Mouse (Mus musculus): ENCODE measurements around the gene Lsm6. TPM values are rescaled to one million over a fixed set of nuclear protein-coding genes. Genes with fewer than 3 reads are reported as not detected.

Lsm6 gene
- polyA plus RNA-seq, 1 experiment from 2014 or later: 163 TPM

GRCm38 (mm10) chr8:78810207-78810675 is 10.7 kb downstream of the Lsm6 start:
- peaks cover 14% of the 10 kb centered on the region for H3K36me3 ChIP-seq (ENCODE audit: control insufficient read depth, insufficient read depth, low read length)
- ATAC-seq: no peak
- no peak overlapping the region for H3K27ac ChIP-seq (ENCODE audit: low read length)
- no peaks in the 10 kb centered on the region for H3K9me3 ChIP-seq (ENCODE audit: control insufficient read depth, low read length)
- H3K27me3 ChIP-seq (replicated peaks; ENCODE audit: control insufficient read depth, insufficient read depth, low read length): no peaks in the 10 kb centered on the region
- H3K9ac ChIP-seq (ENCODE audit: low read depth, low read length): no peak overlapping the region
- no peaks in the 10 kb centered on the region for H3K4me1 ChIP-seq (ENCODE audit: control insufficient read depth, insufficient read depth, low read length)
- no peak overlapping the region for H3K4me3 ChIP-seq (ENCODE audit: low read length)
- no peak overlapping the region for H3K4me2 ChIP-seq (ENCODE audit: low read depth, low read length)
- WGBS: 82% methylated on average over 9 of the region's 9 CpGs

- WGBS: 89% methylated on average over 14 of the region's 14 CpGs
- no peak overlapping the region for H3K9ac ChIP-seq (ENCODE audit: low read depth, low read length)
- no peak for ATAC-seq
- H3K27ac ChIP-seq (ENCODE audit: low read length): no peak overlapping the region
- no peak overlapping the region for H3K4me2 ChIP-seq (ENCODE audit: low read depth, low read length)
- H3K4me1 ChIP-seq (ENCODE audit: control insufficient read depth, insufficient read depth, low read length): no peaks in the 10 kb centered on the region
- no peak overlapping the region for H3K4me3 ChIP-seq (ENCODE audit: low read length)
- peaks cover 14% of the 10 kb centered on the region for H3K36me3 ChIP-seq (ENCODE audit: control insufficient read depth, insufficient read depth, low read length)
- no peaks in the 10 kb centered on the region for H3K9me3 ChIP-seq (ENCODE audit: control insufficient read depth, low read length)
- H3K27me3 ChIP-seq (replicated peaks; ENCODE audit: control insufficient read depth, insufficient read depth, low read length): no peaks in the 10 kb centered on the region
These were observed 11.3 kb downstream of the Lsm6 start for GRCm38 (mm10) chr8:78809454-78810206.

DNA sequence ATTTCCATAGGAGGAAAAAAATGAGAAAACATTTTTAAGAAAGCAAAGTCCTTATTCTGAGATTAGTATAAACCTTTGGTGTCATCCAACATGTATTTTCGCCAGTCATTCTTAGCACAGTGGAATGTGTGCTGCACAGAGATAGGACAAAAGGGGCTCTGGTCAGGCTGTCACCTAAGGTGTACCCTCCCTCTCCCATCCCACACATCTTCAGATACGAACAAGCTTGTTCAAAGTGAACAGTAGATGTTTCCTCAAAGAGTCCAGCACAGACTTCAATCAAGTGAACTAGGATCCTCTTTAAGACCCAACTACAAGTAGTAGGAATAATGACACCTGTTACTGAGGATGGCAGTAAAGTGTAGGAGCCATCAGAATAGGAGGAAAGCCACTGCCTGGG is 12.1 kb downstream of the Lsm6 start:
- no peak overlapping the region for H3K4me3 ChIP-seq (ENCODE audit: low read length)
- 94% methylated on average over 2 of the region's 2 CpGs for WGBS

DNA sequence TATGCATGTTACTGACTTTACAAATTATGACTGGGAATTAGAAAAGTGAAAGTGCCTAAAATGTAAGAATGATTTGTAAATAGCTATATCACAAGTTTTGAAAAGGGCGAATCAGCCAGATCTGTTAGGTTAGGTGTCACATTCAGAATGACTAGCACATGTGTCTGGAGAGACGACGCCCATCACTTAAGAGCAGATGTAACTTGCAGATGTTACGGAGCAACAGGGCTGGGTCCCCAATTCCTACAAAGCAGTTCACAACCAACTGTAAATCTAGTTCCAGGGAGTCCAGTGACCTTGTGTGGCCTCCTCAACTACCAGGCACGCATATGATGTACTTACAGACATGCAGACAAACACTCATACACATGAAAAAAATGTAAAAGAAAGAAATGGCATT is 12.5 kb downstream of the Lsm6 start:
- peaks cover 14% of the 10 kb centered on the region for H3K36me3 ChIP-seq (ENCODE audit: control insufficient read depth, insufficient read depth, low read length)
- WGBS: 94% methylated on average over 5 of the region's 5 CpGs

More for the DNA sequence above, 12.1 kb downstream of the Lsm6 start:
- Histone ChIP-seq H3K9ac (ENCODE audit: low read depth, low read length) (no peak overlapping the region), H3K36me3 (ENCODE audit: control insufficient read depth, insufficient read depth, low read length) (peaks cover 14% of the 10 kb centered on the region), H3K27ac (ENCODE audit: low read length) (no peak overlapping the region), H3K9me3 (ENCODE audit: control insufficient read depth, low read length) (no peaks in the 10 kb centered on the region), H3K27me3 (replicated peaks; ENCODE audit: control insufficient read depth, insufficient read depth, low read length) (no peaks in the 10 kb centered on the region), H3K4me1 (ENCODE audit: control insufficient read depth, insufficient read depth, low read length) (no peaks in the 10 kb centered on the region), H3K4me2 (ENCODE audit: low read depth, low read length) (no peak overlapping the region)
- ATAC-seq: no peak

DNA sequence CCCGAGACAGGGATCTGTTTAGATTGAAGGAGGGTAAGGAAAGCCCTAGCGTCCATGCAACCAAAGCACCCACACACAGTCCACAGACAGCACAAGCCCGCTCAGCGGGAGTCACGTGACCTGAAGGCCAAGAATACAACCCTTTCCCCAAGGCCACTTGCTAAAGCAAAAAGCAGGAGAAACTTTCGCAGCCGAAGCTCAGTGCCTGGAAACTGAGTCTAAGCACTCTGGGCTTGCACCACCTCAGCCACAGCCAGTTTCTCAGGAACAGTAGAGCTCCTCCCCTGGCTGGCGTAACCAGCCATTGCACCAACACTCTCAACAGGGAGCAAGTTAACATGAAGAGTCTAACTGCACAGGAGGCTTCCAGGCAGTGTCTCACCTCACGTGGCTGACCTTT is 13.7 kb downstream of the Lsm6 start:
- Histone ChIP-seq H3K4me3 (ENCODE audit: low read length) (no peak overlapping the region), H3K36me3 (ENCODE audit: control insufficient read depth, insufficient read depth, low read length) (peaks cover 14% of the 10 kb centered on the region), H3K4me2 (ENCODE audit: low read depth, low read length) (no peak overlapping the region), H3K4me1 (ENCODE audit: control insufficient read depth, insufficient read depth, low read length) (no peaks in the 10 kb centered on the region), H3K27me3 (replicated peaks; ENCODE audit: control insufficient read depth, insufficient read depth, low read length) (no peaks in the 10 kb centered on the region), H3K9ac (ENCODE audit: low read depth, low read length) (no peak overlapping the region), H3K27ac (ENCODE audit: low read length) (no peak overlapping the region), H3K9me3 (ENCODE audit: control insufficient read depth, low read length) (no peaks in the 10 kb centered on the region)
- 82% methylated on average over 9 of the region's 9 CpGs for WGBS
- ATAC-seq: no peak

More for the DNA sequence above, 12.5 kb downstream of the Lsm6 start:
- no peak for ATAC-seq
- Histone ChIP-seq H3K27ac (ENCODE audit: low read length) (no peak overlapping the region), H3K4me2 (ENCODE audit: low read depth, low read length) (no peak overlapping the region), H3K9me3 (ENCODE audit: control insufficient read depth, low read length) (no peaks in the 10 kb centered on the region), H3K27me3 (replicated peaks; ENCODE audit: control insufficient read depth, insufficient read depth, low read length) (no peaks in the 10 kb centered on the region), H3K4me1 (ENCODE audit: control insufficient read depth, insufficient read depth, low read length) (no peaks in the 10 kb centered on the region), H3K4me3 (ENCODE audit: low read length) (no peak overlapping the region), H3K9ac (ENCODE audit: low read depth, low read length) (no peak overlapping the region)

DNA sequence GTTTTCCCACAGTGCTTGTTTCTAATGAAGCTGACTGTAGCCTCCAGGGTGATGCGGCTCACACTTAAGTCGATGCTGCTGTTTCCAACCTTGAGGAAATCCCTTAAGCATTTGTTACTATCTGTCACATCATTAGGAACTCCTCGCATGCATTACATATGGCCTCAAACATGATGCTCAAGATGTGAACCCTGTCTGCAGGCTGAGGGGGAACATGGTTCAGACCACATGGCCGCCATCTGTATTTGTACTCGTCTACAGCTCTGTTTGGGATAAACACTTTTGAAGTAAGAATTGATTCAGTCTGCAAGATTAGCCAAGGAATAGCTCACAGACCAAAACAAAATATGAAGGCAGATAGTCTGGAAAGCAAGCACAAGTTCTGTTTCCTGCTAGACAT is 14.9 kb downstream of the Lsm6 start:
- WGBS: 91% methylated on average over 5 of the region's 5 CpGs
- no peak overlapping the region for H3K4me3 ChIP-seq (ENCODE audit: low read length)
- H3K36me3 ChIP-seq (ENCODE audit: control insufficient read depth, insufficient read depth, low read length): peaks cover 6% of the 10 kb centered on the region
- H3K9me3 ChIP-seq (ENCODE audit: control insufficient read depth, low read length): no peaks in the 10 kb centered on the region
- H3K4me1 ChIP-seq (ENCODE audit: control insufficient read depth, insufficient read depth, low read length): no peaks in the 10 kb centered on the region
- ATAC-seq: no peak
- H3K9ac ChIP-seq (ENCODE audit: low read depth, low read length): no peak overlapping the region
- H3K27ac ChIP-seq (ENCODE audit: low read length): no peak overlapping the region
- no peaks in the 10 kb centered on the region for H3K27me3 ChIP-seq (replicated peaks; ENCODE audit: control insufficient read depth, insufficient read depth, low read length)
- H3K4me2 ChIP-seq (ENCODE audit: low read depth, low read length): no peak overlapping the region

DNA sequence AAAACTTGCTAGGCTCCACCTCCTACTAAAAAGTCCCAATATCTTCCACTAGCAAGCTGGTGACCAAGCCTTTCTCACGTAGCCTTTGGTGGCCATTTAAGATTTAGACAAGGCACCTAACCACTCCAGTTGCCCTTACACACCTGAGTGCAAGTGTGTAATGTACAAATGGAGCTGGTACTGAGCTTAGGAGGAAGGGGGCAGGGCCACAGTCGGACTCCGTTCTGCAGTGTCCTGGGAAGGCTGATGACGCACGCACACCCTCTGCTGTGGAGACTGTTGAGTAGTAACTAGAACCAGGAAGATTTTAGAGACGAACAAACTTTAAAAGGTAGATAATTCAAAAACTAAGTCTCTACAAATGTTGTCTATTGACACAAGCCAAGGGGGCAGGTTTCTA is 19.7 kb downstream of the Lsm6 start:
- H3K27me3 ChIP-seq (replicated peaks; ENCODE audit: control insufficient read depth, insufficient read depth, low read length): no peaks in the 10 kb centered on the region
- no peak overlapping the region for H3K4me2 ChIP-seq (ENCODE audit: low read depth, low read length)
- H3K9ac ChIP-seq (ENCODE audit: low read depth, low read length): no peak overlapping the region
- no peaks in the 10 kb centered on the region for H3K36me3 ChIP-seq (ENCODE audit: control insufficient read depth, insufficient read depth, low read length)
- no peaks in the 10 kb centered on the region for H3K4me1 ChIP-seq (ENCODE audit: control insufficient read depth, insufficient read depth, low read length)
- no peak for ATAC-seq
- WGBS: 93% methylated on average over 6 of the region's 6 CpGs
- no peak overlapping the region for H3K27ac ChIP-seq (ENCODE audit: low read length)
- no peak overlapping the region for H3K4me3 ChIP-seq (ENCODE audit: low read length)
- H3K9me3 ChIP-seq (ENCODE audit: control insufficient read depth, low read length): no peaks in the 10 kb centered on the region

DNA sequence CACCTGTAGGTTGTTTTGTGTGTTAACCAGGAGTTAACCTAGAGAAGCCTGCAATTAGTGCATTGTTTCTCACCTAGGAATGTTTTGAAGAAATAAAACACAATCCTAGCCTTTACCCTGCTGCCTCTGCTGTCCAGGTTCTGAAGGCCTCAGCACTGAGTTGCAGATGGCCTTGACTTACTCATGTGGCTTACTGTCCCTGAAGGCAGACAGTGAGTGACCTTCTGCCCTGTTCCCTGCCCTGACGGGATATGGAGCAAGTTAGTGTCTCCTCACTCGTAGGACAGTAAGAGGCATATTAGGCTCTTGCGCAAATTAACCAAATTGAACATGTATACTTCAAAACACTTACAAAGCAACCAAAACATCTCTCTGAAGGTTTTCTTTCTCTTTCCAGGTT is 22.3 kb downstream of the Lsm6 start:
- H3K9me3 ChIP-seq (ENCODE audit: control insufficient read depth, low read length): no peaks in the 10 kb centered on the region
- 76% methylated on average over 3 of the region's 3 CpGs for WGBS
- H3K4me1 ChIP-seq (ENCODE audit: control insufficient read depth, insufficient read depth, low read length): no peaks in the 10 kb centered on the region
- H3K27ac ChIP-seq (ENCODE audit: low read length): no peak overlapping the region
- ATAC-seq: no peak
- H3K27me3 ChIP-seq (replicated peaks; ENCODE audit: control insufficient read depth, insufficient read depth, low read length): no peaks in the 10 kb centered on the region
- H3K4me3 ChIP-seq (ENCODE audit: low read length): no peak overlapping the region
- no peaks in the 10 kb centered on the region for H3K36me3 ChIP-seq (ENCODE audit: control insufficient read depth, insufficient read depth, low read length)
- H3K9ac ChIP-seq (ENCODE audit: low read depth, low read length): no peak overlapping the region
- no peak overlapping the region for H3K4me2 ChIP-seq (ENCODE audit: low read depth, low read length)

DNA sequence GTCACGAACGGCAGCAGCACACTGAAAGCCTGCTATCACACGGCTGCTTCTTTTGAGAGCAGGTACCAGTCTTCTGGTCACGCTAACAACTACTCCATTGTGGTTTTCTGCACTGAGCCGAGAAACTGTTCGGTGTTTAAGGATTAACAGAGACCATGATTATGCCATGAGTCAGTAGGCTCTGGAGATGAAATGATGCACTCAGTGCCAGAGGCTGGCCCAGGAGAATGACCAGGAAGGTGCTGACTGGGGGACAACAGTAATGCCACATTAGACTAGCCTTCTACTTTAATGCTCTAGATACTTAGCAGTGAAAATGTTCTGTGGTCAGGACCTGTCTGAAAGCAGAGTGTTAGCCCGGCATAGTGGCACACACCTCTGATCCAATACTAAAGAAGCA is 23.0 kb downstream of the Lsm6 start:
- Histone ChIP-seq H3K9ac (ENCODE audit: low read depth, low read length) (no peak overlapping the region), H3K4me1 (ENCODE audit: control insufficient read depth, insufficient read depth, low read length) (no peaks in the 10 kb centered on the region), H3K4me2 (ENCODE audit: low read depth, low read length) (no peak overlapping the region), H3K27ac (ENCODE audit: low read length) (no peak overlapping the region), H3K36me3 (ENCODE audit: control insufficient read depth, insufficient read depth, low read length) (no peaks in the 10 kb centered on the region), H3K9me3 (ENCODE audit: control insufficient read depth, low read length) (no peaks in the 10 kb centered on the region), H3K4me3 (ENCODE audit: low read length) (no peak overlapping the region), H3K27me3 (replicated peaks; ENCODE audit: control insufficient read depth, insufficient read depth, low read length) (no peaks in the 10 kb centered on the region)
- no peak for ATAC-seq
- 89% methylated on average over 7 of the region's 7 CpGs for WGBS

GRCm38 (mm10) chr8:78793231-78793630 is 27.7 kb downstream of the Lsm6 start:
- 64% methylated on average over 4 of the region's 4 CpGs for WGBS
- no peaks in the 10 kb centered on the region for H3K36me3 ChIP-seq (ENCODE audit: control insufficient read depth, insufficient read depth, low read length)
- no peak overlapping the region for H3K27ac ChIP-seq (ENCODE audit: low read length)
- H3K27me3 ChIP-seq (replicated peaks; ENCODE audit: control insufficient read depth, insufficient read depth, low read length): no peaks in the 10 kb centered on the region
- ATAC-seq: no peak
- no peaks in the 10 kb centered on the region for H3K4me1 ChIP-seq (ENCODE audit: control insufficient read depth, insufficient read depth, low read length)
- H3K9ac ChIP-seq (ENCODE audit: low read depth, low read length): no peak overlapping the region
- no peak overlapping the region for H3K4me3 ChIP-seq (ENCODE audit: low read length)
- H3K4me2 ChIP-seq (ENCODE audit: low read depth, low read length): no peak overlapping the region
- H3K9me3 ChIP-seq (ENCODE audit: control insufficient read depth, low read length): no peaks in the 10 kb centered on the region

Measured in intestine, embryonic 16.5 days (tissue).